Mouse (Mus musculus) telencephalon, adult 2 months (tissue): ENCODE results near the gene B9d1.

Source experiments
- DNase-seq: peaks from one replicate; pipeline ENCODE4 v3.0.0-alpha.2; 2011; ENCODE audit warnings: low read depth, low spot score

B9d1 gene

DNA sequence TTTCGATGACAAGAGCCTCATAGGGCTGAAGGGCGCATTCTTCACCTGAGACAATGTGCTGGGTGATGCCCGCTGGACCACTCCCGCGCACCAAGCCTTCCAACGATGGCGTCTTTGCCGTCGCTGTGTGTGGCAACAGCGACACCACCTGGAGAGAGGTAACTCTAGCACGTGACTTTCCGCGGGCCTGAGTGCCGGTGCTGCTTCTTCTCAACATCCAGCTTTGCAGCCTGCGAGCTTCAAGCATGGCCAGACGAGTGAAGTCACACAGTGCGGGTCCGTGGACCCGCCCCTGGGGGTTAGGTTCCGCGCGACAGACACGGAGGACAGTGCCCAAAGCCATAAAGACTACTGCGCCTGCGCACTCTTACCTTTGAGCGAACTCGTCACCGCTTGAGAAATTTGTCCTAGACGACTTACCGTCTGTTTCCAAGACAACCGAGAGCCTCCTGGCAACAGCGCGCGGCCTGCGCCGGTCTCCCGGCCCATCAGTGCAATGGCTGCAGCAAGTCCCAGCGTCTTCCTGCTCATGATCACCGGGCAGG lies at the start of gene B9d1:
Gene B9d1 (plus strand): TSS at position 432 of the 545 bp plus-strand sequence.
- peak; percentile 97 for DNase-seq

DNA sequence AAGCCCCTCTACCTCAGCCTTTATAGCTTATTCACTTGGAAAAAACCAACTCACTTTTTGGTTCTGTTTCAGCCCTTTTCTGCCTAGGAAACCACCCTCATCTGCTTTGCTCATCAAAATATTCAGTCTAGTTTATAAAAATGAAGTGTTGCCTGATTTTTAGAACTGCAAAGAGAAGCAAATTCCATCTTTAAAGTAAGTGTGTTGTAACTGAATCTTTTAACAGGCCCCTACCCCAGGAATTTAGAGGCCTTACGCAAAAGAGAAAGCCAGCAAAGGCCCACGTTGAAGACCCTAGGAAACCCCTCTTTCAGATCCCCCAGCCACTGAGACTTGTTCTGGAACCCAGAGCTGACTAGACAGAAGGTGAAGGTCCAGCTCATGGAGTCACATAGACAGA lies 40.9 kb upstream of the B9d1 start:
- no peak for DNase-seq

- no peak for DNase-seq
Observed at GRCm38 (mm10) chr11:61465422-61465821, 39.5 kb upstream of the B9d1 start.

- no peak for DNase-seq
Observed at GRCm38 (mm10) chr11:61468534-61468933, 36.4 kb upstream of the B9d1 start.

DNA sequence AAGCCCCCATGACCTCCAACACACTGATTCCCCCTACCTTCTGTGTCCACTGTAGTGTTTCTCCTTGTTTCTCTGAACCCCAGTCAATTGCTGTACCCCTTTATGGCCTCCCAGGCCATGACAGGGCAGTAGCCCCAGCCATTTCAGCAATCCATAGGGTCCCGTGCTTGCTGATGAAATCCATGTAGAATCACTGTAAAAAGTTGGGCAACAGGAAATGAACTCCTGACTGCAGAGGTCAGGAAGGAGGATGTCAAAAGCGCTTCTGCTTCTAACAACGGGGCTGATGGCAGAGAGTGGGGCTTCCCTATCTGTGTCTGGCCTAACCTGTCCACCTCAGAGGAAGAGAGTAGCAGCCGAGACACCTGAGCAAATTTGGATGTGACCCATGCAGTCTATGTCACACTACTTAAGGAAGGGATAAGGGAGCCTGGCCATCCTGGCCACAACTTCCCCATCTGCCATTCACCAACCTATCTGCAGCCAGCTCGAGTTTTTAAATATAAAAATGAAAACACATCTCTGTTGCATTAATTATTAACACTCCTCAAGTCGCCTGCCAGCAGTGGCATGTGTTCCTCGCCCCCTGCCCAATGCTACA lies 35.5 kb upstream of the B9d1 start:
- DNase-seq, result no peak

- DNase-seq, result no peak
Observed at GRCm38 (mm10) chr11:61470880-61471279, 34.1 kb upstream of the B9d1 start.

GRCm38 (mm10) chr11:61473630-61474029 lies 31.3 kb upstream of the B9d1 start:
- DNase-seq, result no peak

DNA sequence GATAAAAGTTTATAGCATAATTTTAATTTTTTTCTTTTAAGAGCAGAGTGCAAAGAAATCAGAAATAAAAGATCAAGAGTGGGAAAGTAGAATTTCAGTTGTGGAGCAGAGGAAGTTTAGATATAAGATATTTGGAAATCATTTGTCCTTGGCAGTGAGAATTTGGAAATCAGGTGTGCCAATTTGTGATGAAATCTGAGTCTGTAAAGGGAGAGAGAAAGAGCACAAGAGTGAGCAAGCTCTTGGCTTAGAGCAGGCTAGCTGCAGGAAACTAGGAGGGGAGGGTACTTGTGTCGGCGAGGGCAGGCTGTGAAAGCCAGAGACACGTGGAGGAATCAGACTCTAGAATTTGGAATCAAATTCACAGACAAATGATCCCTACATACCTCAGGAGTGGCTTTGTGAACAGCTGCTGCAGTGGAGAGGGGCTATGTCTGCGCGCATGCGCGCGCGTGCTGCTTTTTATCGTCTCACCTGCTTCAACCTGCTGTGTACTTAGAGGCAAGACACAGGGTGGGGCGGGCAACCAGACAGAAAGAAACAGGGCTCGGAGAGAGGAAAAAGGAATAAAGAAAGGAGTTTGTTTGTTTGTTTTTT lies 28.1 kb upstream of the B9d1 start:
- no peak for DNase-seq

DNA sequence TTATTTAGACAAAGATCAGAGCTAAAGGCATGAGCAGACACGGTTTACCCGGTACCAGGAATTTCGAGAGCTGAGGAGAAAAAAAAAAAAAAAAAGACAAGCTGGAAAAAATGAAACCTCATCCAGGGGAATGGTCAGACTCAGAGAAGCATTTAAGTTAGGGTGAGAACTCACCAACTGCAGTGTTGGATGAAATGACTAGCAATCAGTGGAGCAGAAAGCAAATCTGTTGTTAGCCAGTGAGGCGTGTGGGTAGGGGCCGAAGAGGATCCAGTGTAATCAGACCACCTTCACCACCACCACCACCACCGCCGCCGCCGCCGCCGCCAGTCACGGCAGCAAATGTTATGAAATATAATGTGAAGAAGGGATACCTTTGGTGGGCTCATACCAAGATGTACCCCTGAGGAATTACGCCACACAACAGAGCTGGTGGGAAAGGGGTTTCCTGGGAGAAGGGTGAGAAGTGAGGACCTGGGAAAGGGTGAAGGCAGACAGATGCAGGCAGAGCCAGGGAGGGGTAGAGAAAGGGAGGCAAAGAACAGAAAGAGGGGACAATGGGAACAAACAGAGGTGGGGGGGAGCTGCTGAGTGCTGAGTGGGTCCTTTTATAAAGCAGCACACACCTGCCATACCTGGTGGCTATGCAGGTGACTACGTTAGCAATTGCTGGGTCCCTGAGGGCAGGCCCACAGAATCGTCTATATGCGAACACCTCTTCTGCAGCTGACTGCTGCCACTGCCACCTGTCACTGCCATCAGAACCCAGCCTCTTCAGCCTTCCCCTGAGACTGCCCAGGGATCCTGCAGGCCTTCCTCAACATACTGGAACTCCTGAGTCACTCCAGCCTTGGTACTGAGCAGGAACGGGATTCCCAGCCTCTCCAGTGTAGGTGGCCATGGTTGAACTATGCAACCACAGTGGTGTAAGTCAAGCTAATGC lies 27.1 kb upstream of the B9d1 start:
- no peak for DNase-seq

DNA sequence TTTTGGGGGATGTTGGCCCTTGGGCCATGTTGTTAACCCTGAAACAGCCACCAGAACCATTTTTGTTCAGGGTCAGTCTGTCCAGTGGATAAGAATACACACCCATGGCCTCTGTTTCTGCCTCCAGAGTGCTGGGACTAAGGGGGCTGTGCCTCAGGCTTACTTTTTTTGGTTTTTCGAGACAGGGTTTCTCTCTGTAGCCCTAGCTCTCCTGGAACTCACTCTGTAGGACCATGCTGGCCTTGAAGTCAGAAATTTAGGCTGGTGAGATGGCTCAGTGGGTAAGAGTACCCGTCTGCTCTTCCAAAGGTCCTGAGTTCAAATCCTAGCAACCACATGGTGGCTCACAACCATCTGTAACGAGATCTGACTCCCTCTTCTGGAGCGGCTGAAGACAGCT lies 26.2 kb upstream of the B9d1 start:
- no peak for DNase-seq

- no peak for DNase-seq
Observed at GRCm38 (mm10) chr11:61481239-61482090, 23.5 kb upstream of the B9d1 start.

DNA sequence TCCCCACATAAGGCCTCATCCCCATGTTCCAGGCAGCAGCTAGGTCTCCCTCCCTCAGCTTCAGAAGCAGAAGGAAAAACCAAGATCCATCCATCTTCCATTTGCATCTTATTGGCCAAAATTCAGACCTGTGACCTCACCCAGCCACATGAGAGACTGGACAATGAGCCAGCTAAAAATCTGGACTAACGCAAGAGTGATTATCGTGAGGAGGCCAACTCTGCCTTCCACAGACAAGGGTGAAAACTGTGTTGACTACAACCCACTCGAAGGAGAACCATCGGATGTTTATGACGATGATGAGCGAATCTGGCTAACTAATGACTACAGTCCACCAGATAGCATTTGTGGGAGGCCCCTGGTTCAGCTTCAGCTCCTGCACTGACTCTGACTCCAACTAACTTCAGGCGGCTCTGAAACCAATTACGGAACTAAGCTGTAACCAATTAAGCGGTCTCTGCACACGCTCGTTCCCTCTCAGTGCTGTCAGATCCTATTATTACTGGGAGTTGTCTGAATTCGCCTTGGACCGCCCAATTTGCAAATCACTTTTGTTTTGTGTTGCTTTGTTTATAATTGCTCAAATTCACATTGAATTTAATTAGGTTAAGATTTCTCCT lies 21.6 kb upstream of the B9d1 start:
- DNase-seq, result no peak

DNA sequence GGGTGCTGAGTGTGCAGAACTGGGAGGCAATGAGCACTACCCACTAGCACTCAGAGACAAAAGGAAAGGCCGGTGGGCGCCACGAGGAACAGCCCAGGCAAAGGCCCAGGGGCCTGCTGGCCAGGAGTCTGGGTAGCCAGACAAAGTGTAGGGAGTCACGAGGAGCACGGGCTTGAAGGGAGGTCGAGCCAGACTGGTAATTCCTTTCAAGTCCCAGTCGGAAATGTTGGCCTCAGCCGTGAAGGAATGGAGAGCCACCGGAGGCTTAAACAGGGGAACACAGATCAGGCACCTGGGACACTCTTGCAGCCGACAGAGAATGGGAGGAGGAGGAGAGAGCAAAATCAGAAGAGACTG lies 20.7 kb upstream of the B9d1 start:
- DNase-seq, result no peak

- DNase-seq, result peak; percentile 63
Observed at GRCm38 (mm10) chr11:61484613-61485540, 20.1 kb upstream of the B9d1 start, which contains the start of gene Mfap4. Gene Mfap4, plus strand, starts transcription at chr11:61485431.

GRCm38 (mm10) chr11:61485541-61486457 lies 19.1 kb upstream of the B9d1 start:
- no peak for DNase-seq

GRCm38 (mm10) chr11:61486458-61487219 lies 18.3 kb upstream of the B9d1 start:
- no peak for DNase-seq

DNA sequence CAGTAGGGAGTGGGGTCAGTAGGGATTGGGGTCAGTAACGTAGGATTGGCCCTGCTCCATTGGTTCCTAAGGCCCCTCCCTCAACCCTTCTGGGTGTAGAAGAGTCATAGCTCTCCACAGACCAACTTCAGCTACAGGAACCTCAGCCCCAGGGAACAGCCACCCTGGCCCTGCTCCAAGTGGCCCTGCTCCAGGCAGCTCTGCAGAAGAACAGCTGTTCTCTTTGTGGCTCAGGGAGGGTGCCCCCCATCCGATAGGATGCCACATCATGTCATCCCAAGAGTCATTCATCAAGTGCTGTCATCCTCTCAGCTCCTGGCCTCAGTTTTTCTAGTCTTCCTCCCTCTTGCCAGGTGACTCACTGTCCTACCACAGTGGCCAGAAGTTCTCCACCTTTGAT lies 17.5 kb upstream of the B9d1 start:
- DNase-seq, result no peak

DNA sequence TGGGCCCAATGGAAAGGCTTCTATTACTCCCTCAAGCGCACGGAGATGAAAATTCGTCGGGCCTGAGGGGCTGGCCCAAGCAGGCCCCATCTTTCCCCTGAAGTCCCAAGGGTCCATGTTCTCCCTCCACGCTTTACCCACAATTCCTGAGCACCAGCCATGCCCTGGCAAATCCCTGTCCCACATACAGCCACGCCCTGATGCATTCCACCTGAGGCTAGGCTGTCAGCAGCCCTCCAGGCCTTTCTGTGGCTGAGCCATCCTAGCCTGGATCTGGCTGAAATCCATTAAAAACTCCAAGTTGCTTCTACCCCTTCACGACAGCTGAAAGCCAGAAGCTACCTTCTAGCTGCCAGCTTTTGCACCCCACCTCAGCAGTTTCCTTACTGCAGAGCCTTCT lies 17.0 kb upstream of the B9d1 start:
- DNase-seq, result no peak
